Mouse (Mus musculus) heart, postnatal 10 days (tissue): ENCODE measurements around the gene Fgfbp3. TPM values are rescaled to one million over a fixed set of nuclear protein-coding genes. Genes with fewer than 3 reads are reported as not detected.
"Not testable (repeated sequence)": the region's sequence is repeated elsewhere in the genome, so short reads cannot be mapped to it uniquely, and the experiment has no call there.

ENCODE experiments used
- DNase-seq, 2 experiments: peaks; one replicate each; pipeline ENCODE4 v3.0.0; 2021
- intact Hi-C: fragments of 180-260 bp; cut with DNase I; formaldehyde crosslinking; loops from one replicate; pipeline ENCODE4 v1.15.1; 2025
- total RNA-seq, 2 experiments: library from RNA; stranded (reverse); gene quantifications; 2 replicates each; pipeline ENCODE4 v1.2.3; 2021

The Fgfbp3 gene
- 1 to 10 TPM; 2.9 to 4.4 TPM for total RNA-seq

DNA sequence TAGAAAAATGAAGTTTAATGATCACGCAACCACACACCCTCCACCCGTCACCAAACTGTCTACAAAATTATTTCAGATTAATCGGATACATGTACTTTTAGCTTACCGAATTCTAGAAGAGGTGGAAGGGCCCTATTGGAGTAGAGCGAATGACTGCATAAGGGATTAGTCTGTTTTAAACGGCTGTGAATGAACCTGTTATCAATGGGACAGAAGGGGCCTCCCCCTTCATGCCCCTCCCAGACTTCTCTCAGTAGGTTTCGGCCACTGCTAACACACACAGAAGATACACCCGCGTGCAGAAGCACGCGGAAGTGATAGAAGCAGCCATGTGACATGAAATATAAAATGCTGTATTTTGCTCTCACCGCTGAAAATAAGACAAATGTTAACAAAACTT lies at the start of gene Fgfbp3:
TSS of gene Fgfbp3 (minus strand) at position 150 of the 400 bp plus-strand sequence.
- intact Hi-C loops = loop anchor here (5.0 kb wide), 1 partner anchor 312 kb away; no protein-coding TSS in a partner anchor
- DNase-seq = no peak

- intact Hi-C loops, DNase-seq: not testable (repeated sequence)
Observed at GRCm38 (mm10) chr19:36962544-36963260, 43.3 kb upstream of the Fgfbp3 start.

DNA sequence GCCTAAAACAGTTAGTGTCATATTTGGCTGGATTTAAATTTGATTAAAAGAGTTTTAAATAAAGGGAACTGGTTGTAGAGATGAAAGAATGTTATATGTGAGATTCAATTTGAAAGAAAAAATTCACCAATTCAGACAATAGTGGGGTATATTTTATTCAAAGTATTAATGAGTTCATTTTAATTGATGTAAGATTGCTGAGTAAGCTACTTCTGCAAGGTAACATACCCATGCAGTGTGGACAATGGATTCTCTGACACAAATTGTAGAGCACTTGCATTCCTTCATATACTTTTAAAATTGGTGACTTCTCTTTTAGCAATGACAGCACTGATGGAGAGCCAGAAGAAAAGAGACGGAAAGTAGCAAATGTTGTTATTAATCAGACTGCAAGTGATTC lies 41.9 kb upstream of the Fgfbp3 start:
- intact Hi-C loops = no loop called here
- DNase-seq = no peak

DNA sequence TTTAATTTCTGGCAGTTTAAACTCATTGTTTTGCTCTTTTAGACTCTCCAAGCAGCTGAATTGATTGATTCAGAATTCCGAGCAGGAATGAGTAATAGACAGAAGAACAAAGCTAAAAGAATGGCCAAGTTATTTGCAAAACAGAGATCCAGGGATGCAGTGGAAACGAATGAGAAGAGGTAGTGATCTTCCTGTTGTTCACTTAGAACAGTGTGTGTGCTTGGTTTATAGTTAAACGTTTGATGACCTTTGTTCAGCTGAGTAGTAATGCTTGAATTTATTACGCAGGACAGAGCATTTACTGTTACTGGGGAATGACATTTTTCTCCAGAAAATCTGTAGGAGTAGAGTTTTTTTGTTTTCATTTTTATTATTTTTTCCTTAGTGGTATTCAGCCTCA lies 38.9 kb upstream of the Fgfbp3 start:
- intact Hi-C loops = no loop called here
- no peak for DNase-seq

DNA sequence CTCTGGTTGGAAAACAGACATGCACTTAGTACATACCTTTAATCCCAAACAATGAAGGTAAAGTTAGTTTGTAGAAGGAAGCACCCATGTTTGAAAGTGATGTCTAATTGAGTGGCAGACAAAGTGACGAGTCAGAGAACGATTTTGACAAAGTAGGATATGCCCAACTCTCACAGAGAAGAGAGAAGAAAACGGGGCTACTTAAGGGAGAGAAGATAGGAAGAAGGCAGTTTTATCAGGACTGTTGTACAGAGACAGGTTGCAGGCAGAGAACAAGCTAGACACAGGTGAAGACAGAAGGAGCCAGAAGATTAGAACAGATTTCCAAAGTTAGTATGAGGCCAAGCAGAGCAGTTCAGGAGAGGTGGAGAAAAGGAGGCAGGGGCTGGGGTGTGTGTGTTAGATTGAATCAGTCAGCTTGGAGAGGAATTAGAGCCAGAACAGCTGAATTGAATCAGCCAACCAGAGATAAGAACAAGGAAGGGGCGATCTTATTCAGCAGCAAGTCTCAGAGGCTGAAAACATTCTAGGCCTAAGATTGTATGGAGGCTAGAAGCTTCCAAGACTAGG lies 34.3 kb upstream of the Fgfbp3 start:
- peak; percentile 14 to 16 for DNase-seq
- intact Hi-C loops = no loop called here

- intact Hi-C loops = no loop called here
- DNase-seq = no peak
Observed at GRCm38 (mm10) chr19:36940064-36940463, 20.6 kb upstream of the Fgfbp3 start.

- DNase-seq = no peak
- intact Hi-C loops = no loop called here
Observed at GRCm38 (mm10) chr19:36938008-36938407, 18.6 kb upstream of the Fgfbp3 start.

GRCm38 (mm10) chr19:36936285-36936684 lies 16.9 kb upstream of the Fgfbp3 start:
- intact Hi-C loops = no loop called here
- DNase-seq = no peak

- DNase-seq = no peak
- intact Hi-C loops = no loop called here
Observed at GRCm38 (mm10) chr19:36932613-36933012, 13.2 kb upstream of the Fgfbp3 start.

DNA sequence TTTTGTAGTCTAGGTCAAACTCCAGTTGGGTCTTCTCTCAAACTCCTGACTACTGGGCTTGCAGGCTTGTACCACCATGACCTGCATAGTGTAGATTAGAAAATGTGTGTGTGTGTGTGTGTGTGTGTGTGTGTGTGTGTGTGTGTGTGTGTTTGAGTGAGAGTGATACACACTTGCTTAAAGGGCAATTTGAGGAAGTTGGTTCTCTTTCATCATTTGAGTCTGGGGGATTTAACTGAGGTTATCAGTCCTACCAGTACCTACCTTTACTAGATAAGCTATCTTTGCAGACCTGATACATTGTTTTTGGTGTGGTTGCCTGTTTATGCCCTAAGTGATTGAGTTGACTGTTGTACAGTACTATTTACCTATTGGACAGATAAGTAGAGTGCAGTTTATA lies 12.7 kb upstream of the Fgfbp3 start:
- intact Hi-C loops = no loop called here
- DNase-seq = no peak

DNA sequence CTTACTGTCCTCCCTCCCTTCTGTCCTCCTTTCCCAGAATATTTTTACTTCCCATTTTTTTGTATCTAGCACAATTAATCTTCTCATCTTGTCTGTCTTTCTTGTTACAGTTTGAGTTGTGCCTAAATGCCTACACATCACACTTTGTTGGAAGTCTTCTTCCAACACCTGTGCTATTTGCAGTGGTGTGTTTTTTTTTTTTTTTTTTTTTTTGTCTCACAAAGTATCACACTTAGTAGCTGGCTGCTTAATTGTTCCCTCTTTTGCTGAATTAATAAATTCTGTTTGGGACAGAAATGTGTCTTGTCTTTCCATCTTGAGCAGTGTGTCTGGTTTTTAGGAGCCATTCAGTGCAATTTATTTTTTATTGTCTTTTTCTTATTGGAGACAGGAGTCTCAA lies 10.4 kb upstream of the Fgfbp3 start:
- no peak for DNase-seq
- intact Hi-C loops = no loop called here

- intact Hi-C loops = no loop called here
- DNase-seq = no peak
Observed at GRCm38 (mm10) chr19:36927800-36928361, 8.5 kb upstream of the Fgfbp3 start.

DNA sequence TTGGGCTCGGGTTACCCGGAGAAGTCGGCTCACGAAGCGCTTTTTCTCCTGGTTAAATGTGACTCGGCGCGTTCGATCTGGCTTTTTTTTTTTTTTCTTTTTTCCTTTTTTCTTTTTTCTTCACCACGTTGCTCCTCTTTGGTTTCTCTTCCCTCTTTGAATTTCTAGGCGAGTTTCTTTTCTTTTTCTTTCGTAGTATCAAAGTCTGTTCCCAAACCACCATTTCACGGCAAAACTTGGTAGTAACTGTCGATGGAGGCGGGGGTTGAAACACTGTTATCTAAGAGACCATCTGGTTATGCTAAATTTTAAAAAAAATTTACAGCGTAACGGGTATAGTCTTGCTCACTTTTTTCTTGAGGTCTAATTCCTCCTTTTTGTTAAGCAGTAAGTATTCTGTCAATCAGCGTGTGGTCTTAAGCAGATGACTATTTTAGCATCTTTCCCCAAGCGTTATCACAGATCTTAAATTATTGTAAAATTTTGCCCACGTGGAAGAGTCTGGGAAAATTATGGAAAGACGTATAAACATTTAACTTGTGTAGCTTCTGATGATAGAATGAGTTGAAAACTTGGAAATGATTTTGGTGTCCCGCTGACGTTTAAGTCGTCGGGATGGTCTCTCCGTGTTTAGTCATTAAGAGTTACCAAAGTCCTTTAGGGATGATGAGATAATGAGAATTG lies 7.3 kb upstream of the Fgfbp3 start:
- intact Hi-C loops = no loop called here
- no peak for DNase-seq

DNA sequence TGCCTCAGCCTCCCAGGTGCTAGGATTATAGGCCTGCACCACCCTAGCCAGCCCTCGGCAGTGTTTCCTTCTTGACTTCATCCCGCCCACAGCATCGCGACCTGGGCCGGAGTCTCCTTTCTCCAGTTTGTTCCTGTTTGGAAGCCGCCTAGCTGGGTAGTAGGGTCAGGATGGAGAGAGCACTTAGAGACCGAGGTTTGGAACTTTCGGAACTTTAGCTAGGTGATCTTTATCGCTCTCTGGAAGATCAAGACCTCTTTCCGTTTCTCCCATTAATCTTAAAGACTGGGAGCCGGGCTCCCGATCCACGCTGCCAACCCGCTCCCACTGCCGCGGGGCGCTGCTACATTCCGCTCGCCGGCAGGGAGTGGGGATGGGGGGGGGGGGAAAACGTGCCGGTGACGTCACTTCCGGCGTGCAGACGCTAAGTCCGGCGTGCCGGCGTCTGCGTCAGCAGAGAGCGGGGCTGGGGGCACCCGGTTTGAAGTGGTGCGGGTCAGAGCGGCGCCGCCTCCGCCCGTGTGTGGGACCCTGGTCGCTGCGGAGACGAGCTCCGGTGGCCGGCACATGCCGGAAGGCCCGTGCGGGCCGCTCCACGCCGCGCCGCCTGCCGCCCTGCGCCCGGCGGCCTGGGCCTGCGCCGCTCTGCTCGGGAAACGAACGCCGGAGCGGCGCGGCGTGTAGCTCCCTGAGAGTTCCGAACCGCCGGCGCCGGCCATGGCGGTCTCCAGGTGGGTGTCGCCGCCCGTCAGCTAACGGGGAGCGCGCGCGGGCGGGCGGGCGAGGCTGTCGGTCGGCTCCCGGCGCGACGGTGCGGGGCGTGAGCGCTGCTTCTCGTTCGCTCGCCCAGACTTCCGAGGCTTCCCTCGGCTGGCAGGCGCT lies 6.5 kb upstream of the Fgfbp3 start, which contains the start of gene Btaf1:
TSS of gene Btaf1 (plus strand) at position 409 of the 882 bp plus-strand sequence.
- intact Hi-C loops = no loop called here
- peak; percentile 87 to 89 for DNase-seq

DNA sequence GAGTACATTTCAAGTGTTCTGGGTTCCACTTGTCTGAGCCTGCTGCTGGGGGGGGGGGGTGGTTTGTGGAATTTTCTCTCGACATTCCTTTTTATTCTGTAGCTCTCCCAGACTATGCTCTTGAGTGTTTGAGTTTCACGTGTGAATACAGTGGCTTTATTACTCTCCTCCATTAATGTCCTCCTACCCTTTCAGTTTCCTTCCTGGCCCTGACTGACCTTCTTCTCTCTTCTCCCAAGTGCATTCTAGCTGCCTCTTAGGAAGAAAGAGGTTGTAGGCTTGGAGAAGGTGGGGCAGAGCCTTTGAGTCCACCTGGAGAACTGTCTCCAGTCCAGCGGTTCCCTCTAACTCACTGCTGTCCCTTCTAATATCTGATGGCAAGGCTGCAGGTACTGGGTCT lies 3.5 kb upstream of the Fgfbp3 start:
- no peak for DNase-seq
- intact Hi-C loops = loop anchor here (1.0 kb wide), 1 partner anchor 107 kb away; no protein-coding TSS in a partner anchor

- DNase-seq = peak in 1 of 2 experiments; percentile 41
- intact Hi-C loops = loop anchor here (1.0 kb wide), 1 partner anchor 106 kb away; no protein-coding TSS in a partner anchor
Observed at GRCm38 (mm10) chr19:36922015-36922414, 2.6 kb upstream of the Fgfbp3 start.

GRCm38 (mm10) chr19:36918441-36919301 lies 744 bp downstream of the Fgfbp3 start:
- intact Hi-C loops = loop anchor here (5.0 kb wide), 1 partner anchor 311 kb away; no protein-coding TSS in a partner anchor
- DNase-seq = peak; percentile 86 to 91

DNA sequence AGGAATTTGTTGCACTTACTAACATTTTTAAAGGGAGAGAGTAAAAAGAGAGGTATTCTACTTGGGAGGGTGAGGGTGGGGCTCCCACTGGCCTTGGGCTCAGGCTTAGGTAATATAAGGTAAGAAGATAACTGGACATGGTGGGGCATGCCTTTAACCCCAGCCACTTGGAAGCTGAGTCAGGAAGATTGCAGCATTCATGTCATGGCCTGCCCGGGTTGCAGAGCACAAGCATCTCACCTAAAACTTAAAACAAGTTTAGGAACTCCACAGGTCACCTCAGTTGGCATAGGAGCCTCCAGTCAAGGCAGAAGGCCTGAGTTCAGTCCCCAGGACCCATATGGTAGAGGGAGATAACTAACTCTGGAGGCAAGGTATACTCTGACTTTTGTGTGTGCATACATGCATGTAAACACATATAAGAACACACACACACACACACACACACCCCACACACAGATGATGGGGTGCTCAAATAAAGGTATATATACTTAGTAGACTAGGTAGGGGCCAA lies 2.5 kb downstream of the Fgfbp3 start:
- intact Hi-C loops = loop anchor here (5.0 kb wide), 1 partner anchor 310 kb away; no protein-coding TSS in a partner anchor
- no peak for DNase-seq

GRCm38 (mm10) chr19:36916206-36916605 lies 3.2 kb downstream of the Fgfbp3 start:
- no peak for DNase-seq
- intact Hi-C loops = loop anchor here (5.0 kb wide), 1 partner anchor 309 kb away; no protein-coding TSS in a partner anchor
